Mouse (Mus musculus): ENCODE results near the gene Nploc4. TPM values are rescaled to one million over a fixed set of nuclear protein-coding genes. Genes with fewer than 3 reads are reported as not detected.
A peak's percentile ranks its signal among the peaks of the same experiment; 100 is the strongest.
"Not testable (repeated sequence)": the region's sequence is repeated elsewhere in the genome, so short reads cannot be mapped to it uniquely, and the experiment has no call there.

The Nploc4 gene
- polyA plus RNA-seq, 1 experiment from 2014 or later, result 36.3 TPM

GRCm38 (mm10) chr11:120351250-120352092, 86.0 kb downstream of the Nploc4 start:
- H3K4me2 ChIP-seq (replicated peaks), result no peak overlapping the region
- WGBS, result 85% methylated on average over 10 of the region's 10 CpGs
- H3K4me1 ChIP-seq, result peaks cover 45% of the 10 kb centered on the region
- H3K9me3 ChIP-seq (replicated peaks), result no peaks in the 10 kb centered on the region
- ATAC-seq (ENCODE audit: insufficient number of reproducible peaks, low FRiP score, low TSS enrichment, low read depth), result no peak
- H3K36me3 ChIP-seq, result 0 out of 2 replicates have a peak, but pooled peaks cover 2% of the 10 kb centered on the region
- H3K27ac ChIP-seq (replicated peaks), result peak overlapping the region; percentile 99
- no peak overlapping the region for H3K9ac ChIP-seq
- H3K4me3 ChIP-seq (replicated peaks), result no peak overlapping the region
- no peaks in the 10 kb centered on the region for H3K27me3 ChIP-seq

- whole genome bisulfite sequencing, result 11% methylated on average over 11 of the region's 11 CpGs
- no peaks in the 10 kb centered on the region for H3K9me3 ChIP-seq (replicated peaks)
- 0 out of 2 replicates have a peak, but pooled peaks cover 2% of the 10 kb centered on the region for H3K36me3 ChIP-seq
- ATAC-seq (ENCODE audit: insufficient number of reproducible peaks, low FRiP score, low TSS enrichment, low read depth), result no peak
- peaks cover 45% of the 10 kb centered on the region for H3K4me1 ChIP-seq
- peak overlapping the region; percentile 90 for H3K4me2 ChIP-seq (replicated peaks)
- peak overlapping the region; percentile 97 for H3K9ac ChIP-seq
- peak overlapping the region; percentile 99 for H3K27ac ChIP-seq (replicated peaks)
- H3K4me3 ChIP-seq (replicated peaks), result peak overlapping the region; percentile 100
- no peaks in the 10 kb centered on the region for H3K27me3 ChIP-seq
Measured at GRCm38 (mm10) chr11:120350711-120351110, 86.8 kb downstream of the Nploc4 start.

GRCm38 (mm10) chr11:120349986-120350702, 87.4 kb downstream of the Nploc4 start:
- ATAC-seq (ENCODE audit: insufficient number of reproducible peaks, low FRiP score, low TSS enrichment, low read depth), result peak; percentile 74
- peak overlapping the region; percentile 97 for H3K9ac ChIP-seq

GRCm38 (mm10) chr11:120349371-120349985, 88.0 kb downstream of the Nploc4 start:
- WGBS, result 4% methylated on average over 16 of the region's 16 CpGs
- Histone ChIP-seq H3K9me3 (replicated peaks) (no peaks in the 10 kb centered on the region), H3K9ac (peak overlapping the region; percentile 97), H3K36me3 (peaks cover 9% of the 10 kb centered on the region), H3K4me1 (peaks cover 51% of the 10 kb centered on the region), H3K4me2 (replicated peaks) (peak overlapping the region; percentile 90), H3K27me3 (no peaks in the 10 kb centered on the region), H3K27ac (replicated peaks) (peak overlapping the region; percentile 99), H3K4me3 (replicated peaks) (peak overlapping the region; percentile 100)
- no peak for ATAC-seq (ENCODE audit: insufficient number of reproducible peaks, low FRiP score, low TSS enrichment, low read depth)

More at GRCm38 (mm10) chr11:120349986-120350702, 87.4 kb downstream of the Nploc4 start:
- H3K9me3 ChIP-seq (replicated peaks), result no peaks in the 10 kb centered on the region
- H3K27ac ChIP-seq (replicated peaks), result peak overlapping the region; percentile 99
- WGBS, result 3% methylated on average over 68 of the region's 68 CpGs
- H3K36me3 ChIP-seq, result peaks cover 6% of the 10 kb centered on the region
- peak overlapping the region; percentile 100 for H3K4me3 ChIP-seq (replicated peaks)
- H3K27me3 ChIP-seq, result no peaks in the 10 kb centered on the region
- H3K4me2 ChIP-seq (replicated peaks), result peak overlapping the region; percentile 90
- H3K4me1 ChIP-seq, result peaks cover 48% of the 10 kb centered on the region

GRCm38 (mm10) chr11:120348684-120349370, 88.7 kb downstream of the Nploc4 start:
- Histone ChIP-seq H3K36me3 (peaks cover 9% of the 10 kb centered on the region), H3K27me3 (no peaks in the 10 kb centered on the region), H3K4me3 (replicated peaks) (peak overlapping the region; percentile 100), H3K27ac (replicated peaks) (peak overlapping the region; percentile 99), H3K9ac (peak overlapping the region; percentile 97), H3K9me3 (replicated peaks) (no peaks in the 10 kb centered on the region), H3K4me1 (peaks cover 50% of the 10 kb centered on the region), H3K4me2 (replicated peaks) (peak overlapping the region; percentile 90)
- no peak; the same call in none of the 2 replicates for ATAC-seq (ENCODE audit: insufficient number of reproducible peaks, low FRiP score, low TSS enrichment, low read depth)
- WGBS, result 5% methylated on average over 45 of the region's 53 CpGs

GRCm38 (mm10) chr11:120347791-120348683, 89.5 kb downstream of the Nploc4 start, which contains the start of gene Actg1:
Gene Actg1 (minus strand): TSS chr11:120348542.
- H3K9ac ChIP-seq, result peak within 1 kb of the TSS; percentile 100
- peak; percentile 85 for ATAC-seq (ENCODE audit: insufficient number of reproducible peaks, low FRiP score, low TSS enrichment, low read depth)
- no peaks in the 10 kb centered on the region for H3K9me3 ChIP-seq (replicated peaks)
- peaks cover 42% of the 10 kb centered on the region for H3K4me1 ChIP-seq
- peak within 1 kb of the TSS; percentile 100 for H3K4me3 ChIP-seq (replicated peaks)
- WGBS, result 3% methylated on average over 94 of the region's 103 CpGs
- H3K27me3 ChIP-seq, result no peaks in the 10 kb centered on the region
- peak within 1 kb of the TSS; percentile 99 for H3K27ac ChIP-seq (replicated peaks)
- peaks cover 9% of the 10 kb centered on the region for H3K36me3 ChIP-seq
- peak within 1 kb of the TSS; percentile 90 for H3K4me2 ChIP-seq (replicated peaks)

GRCm38 (mm10) chr11:120347301-120347700, 90.2 kb downstream of the Nploc4 start:
- peak overlapping the region; percentile 64 for H3K4me2 ChIP-seq (replicated peaks)
- peak overlapping the region; percentile 100 for H3K4me3 ChIP-seq (replicated peaks)
- peak overlapping the region; percentile 62 for H3K9ac ChIP-seq
- peaks cover 35% of the 10 kb centered on the region for H3K4me1 ChIP-seq
- peaks cover 9% of the 10 kb centered on the region for H3K36me3 ChIP-seq
- whole genome bisulfite sequencing, result 6% methylated on average over 10 of the region's 10 CpGs
- ATAC-seq (ENCODE audit: insufficient number of reproducible peaks, low FRiP score, low TSS enrichment, low read depth), result no peak
- H3K27ac ChIP-seq (replicated peaks), result peak overlapping the region; percentile 99
- no peaks in the 10 kb centered on the region for H3K9me3 ChIP-seq (replicated peaks)
- no peaks in the 10 kb centered on the region for H3K27me3 ChIP-seq

- WGBS, result 40% methylated on average over 11 of the region's 13 CpGs
- H3K9ac ChIP-seq, result peak overlapping the region; percentile 28; the same call in 1 of the 2 replicates
- ATAC-seq (ENCODE audit: insufficient number of reproducible peaks, low FRiP score, low TSS enrichment, low read depth); H3K27ac ChIP-seq (replicated peaks); H3K27me3 ChIP-seq; H3K36me3 ChIP-seq; H3K9me3 ChIP-seq (replicated peaks): not testable (repeated sequence)
- peaks cover 29% of the 10 kb centered on the region for H3K4me1 ChIP-seq
- H3K4me3 ChIP-seq (replicated peaks), result peak overlapping the region; percentile 44
- H3K4me2 ChIP-seq (replicated peaks), result peak overlapping the region; percentile 66
Measured at GRCm38 (mm10) chr11:120346383-120347034, 91.0 kb downstream of the Nploc4 start.

- ATAC-seq (ENCODE audit: insufficient number of reproducible peaks, low FRiP score, low TSS enrichment, low read depth), result no peak
- H3K4me1 ChIP-seq, result peaks cover 15% of the 10 kb centered on the region
- 28% methylated on average over 1 of the region's 1 CpGs for WGBS
- peak overlapping the region; percentile 17; the same call in 1 of the 2 replicates for H3K4me3 ChIP-seq (replicated peaks)
- H3K27ac ChIP-seq (replicated peaks), result peak overlapping the region; percentile 63
- no peaks in the 10 kb centered on the region for H3K27me3 ChIP-seq
- H3K36me3 ChIP-seq, result peaks cover 9% of the 10 kb centered on the region
- no peaks in the 10 kb centered on the region for H3K9me3 ChIP-seq (replicated peaks)
- no peak overlapping the region for H3K9ac ChIP-seq
- peak overlapping the region; percentile 34 for H3K4me2 ChIP-seq (replicated peaks)
Measured at GRCm38 (mm10) chr11:120345067-120345681, 92.3 kb downstream of the Nploc4 start.

Data from embryonic facial prominence, embryonic 15.5 days (tissue).